Mouse (Mus musculus) Patski (cell line): ENCODE data around the gene Mc1r. TPM values are rescaled to one million over a fixed set of nuclear protein-coding genes. Genes with fewer than 3 reads are reported as not detected.
"Not testable (repeated sequence)": the region's sequence is repeated elsewhere in the genome, so short reads cannot be mapped to it uniquely, and the experiment has no call there.

Experiments used
- ATAC-seq: fragments of 100-300 bp; one replicate; pipeline ENCODE4 v1.8.0; 2021
- CTCF ChIA-PET: fragments of 350-600 bp; sonication (Branson Sonifier 250); formaldehyde crosslinking; loops from one replicate; lab custom pipeline; 2022; ENCODE audit warnings: inconsistent platforms; lab: Charles Lee
- POLR2A ChIA-PET: fragments of 350-600 bp; sonication (Branson Sonifier 250); formaldehyde crosslinking; loops from one replicate; lab custom pipeline; 2022; ENCODE audit warnings: antibody characterized with exemption, inconsistent platforms; lab: Charles Lee
- DNase-seq: peaks from one replicate; pipeline ENCODE4 v3.0.0-alpha.2; 2011; ENCODE audit warnings: low read depth, low spot score
- H3K27me3 ChIP-seq: fragments of 371-371 bp; one replicate; pipeline ENCODE4 v1.5.1; 2021
- CTCF ChIP-seq: fragments of 100-300 bp; IDR thresholded peaks from one replicate; pipeline ENCODE4 v1.5.1; 2021
- in situ Hi-C: fragments of 300-500 bp; cut with MboI; formaldehyde crosslinking; loops from 3 replicates; pipeline ENCODE4 v1.11.1; 2018; ENCODE audit warnings: low pct_unique_long_range_greater_than_20kb, mixed read lengths
- polyA plus RNA-seq: library from polyadenylated mRNA; unstranded; gene quantifications from one replicate; pipeline ENCODE4 v1.2.3, GENCODE M21; 2021

The Mc1r gene
- polyA plus RNA-seq, 1 experiment from 2014 or later: 0.05 TPM

DNA sequence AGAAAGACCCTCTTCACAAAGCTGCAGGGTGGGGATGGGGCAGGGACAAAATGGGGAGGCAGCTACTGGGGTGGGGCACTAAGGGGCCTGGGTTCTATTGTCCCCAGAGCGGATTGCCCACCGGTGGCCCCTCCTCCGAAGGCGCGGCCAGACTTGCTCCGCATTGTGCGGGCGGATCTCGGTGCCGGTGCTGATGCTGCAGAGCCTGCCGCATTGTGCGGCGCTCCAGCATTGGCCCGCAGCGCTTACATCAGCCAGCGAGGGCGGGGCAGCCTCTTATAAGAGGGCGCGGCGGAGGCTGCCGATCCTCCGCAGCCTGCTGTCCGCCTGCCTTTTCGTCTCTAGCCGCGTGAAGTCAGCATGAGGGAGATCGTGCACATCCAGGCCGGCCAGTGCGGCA, 4.3 kb downstream of the Mc1r start, which contains the start of gene Tubb3:
TSS of gene Tubb3 (plus strand) at position 179 of the 400 bp plus-strand sequence.
- TF ChIP-seq CTCF: no peak
- DNase-seq (no peak), ATAC-seq (no peak)
- in situ Hi-C loops: no loop called here
- no peaks in the 10 kb centered on the region for H3K27me3 ChIP-seq
- CTCF ChIA-PET: interaction anchor here (2.3 kb wide), 1 partner anchor 32 kb away, joined by 6 read pairs; no protein-coding TSS in a partner anchor
- POLR2A ChIA-PET: no interaction called here

DNA sequence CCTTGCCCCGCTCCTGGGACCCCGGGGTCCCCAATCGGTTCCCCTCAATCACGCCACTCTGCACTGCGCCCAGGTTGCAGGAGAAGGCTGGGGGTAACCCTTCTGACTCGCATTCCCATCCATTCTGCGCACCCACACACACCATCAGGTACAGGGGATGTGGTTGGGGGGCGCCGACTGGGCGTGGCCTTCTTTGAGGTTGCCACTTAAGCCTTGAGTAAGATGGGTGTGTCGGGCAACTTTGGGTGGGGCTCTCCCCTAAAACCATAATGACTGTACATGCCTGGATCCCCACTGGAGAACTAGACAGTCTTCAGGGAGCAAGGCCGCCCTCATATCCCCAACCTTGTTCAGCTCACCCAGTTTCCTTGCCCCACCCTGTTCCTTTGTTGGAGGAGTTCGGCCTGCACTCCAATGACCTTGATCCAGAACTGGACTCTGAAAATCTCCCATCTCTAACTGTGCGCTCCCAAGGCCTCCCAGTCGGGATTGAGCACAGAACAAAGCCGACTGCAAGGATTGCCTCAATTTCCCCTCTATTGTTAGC, 4.9 kb downstream of the Mc1r start:
- DNase-seq (no peak), ATAC-seq (no peak)
- ChIA-PET CTCF (no interaction called here), POLR2A (no interaction called here)
- no peak for TF ChIP-seq CTCF
- H3K27me3 ChIP-seq: no peaks in the 10 kb centered on the region
- in situ Hi-C loops: no loop called here

DNA sequence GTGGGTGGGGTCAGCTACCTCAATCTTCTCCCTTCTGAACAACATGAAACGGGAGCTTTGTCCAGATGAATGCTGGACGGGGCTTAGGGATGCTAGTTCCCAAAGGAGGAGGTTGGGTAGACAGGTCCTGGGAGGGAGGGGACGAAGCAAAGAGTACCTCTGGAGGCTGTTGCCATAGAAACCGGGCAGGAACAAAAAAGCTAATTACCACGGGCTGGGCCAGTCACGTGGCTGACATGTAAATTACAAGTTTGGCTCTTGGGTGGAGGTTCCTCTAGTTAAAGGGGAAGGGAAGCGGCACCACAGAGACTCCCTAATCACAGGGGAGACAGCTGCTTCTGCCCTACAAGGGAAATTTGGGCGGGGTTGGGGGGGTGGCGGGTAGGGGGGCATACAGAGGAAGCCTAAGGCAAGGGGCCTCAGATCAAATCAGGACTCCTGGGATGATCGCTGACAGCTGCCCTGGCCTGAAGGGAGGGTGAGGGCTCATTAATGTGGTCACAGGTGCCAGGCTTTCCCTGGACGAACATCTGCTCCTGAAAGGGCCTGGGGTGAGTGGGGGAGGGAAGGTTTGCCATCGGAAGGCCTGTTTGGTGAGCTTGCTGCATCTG, 5.8 kb downstream of the Mc1r start:
- POLR2A ChIA-PET: no interaction called here
- H3K27me3 ChIP-seq: no peaks in the 10 kb centered on the region

DNA sequence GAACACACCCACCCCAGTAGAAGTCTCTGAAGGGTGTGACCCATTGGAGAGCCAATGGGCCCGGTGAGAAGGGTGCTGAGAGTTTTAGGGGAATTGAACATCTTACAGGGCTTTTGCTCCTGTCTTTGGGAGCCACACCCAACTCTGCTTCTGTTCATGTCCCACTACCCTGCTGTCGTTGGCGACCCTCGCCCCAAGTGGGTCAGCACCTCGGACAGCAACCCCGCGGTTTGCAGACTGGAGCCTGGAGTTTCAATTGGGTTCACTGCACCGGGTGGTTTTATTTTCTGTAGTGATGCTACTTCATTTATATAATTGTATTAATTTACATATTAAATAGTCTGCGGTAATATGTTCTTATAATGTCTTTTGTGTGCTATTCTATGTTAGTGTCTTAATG, 7.3 kb downstream of the Mc1r start:
- ATAC-seq (no peak), DNase-seq (no peak)
- POLR2A ChIA-PET: no interaction called here

More for the DNA sequence above, 5.8 kb downstream of the Mc1r start:
- no peak for ATAC-seq
- CTCF ChIA-PET: no interaction called here
- DNase-seq: no peak
- in situ Hi-C loops: no loop called here
- no peak for TF ChIP-seq CTCF

DNA sequence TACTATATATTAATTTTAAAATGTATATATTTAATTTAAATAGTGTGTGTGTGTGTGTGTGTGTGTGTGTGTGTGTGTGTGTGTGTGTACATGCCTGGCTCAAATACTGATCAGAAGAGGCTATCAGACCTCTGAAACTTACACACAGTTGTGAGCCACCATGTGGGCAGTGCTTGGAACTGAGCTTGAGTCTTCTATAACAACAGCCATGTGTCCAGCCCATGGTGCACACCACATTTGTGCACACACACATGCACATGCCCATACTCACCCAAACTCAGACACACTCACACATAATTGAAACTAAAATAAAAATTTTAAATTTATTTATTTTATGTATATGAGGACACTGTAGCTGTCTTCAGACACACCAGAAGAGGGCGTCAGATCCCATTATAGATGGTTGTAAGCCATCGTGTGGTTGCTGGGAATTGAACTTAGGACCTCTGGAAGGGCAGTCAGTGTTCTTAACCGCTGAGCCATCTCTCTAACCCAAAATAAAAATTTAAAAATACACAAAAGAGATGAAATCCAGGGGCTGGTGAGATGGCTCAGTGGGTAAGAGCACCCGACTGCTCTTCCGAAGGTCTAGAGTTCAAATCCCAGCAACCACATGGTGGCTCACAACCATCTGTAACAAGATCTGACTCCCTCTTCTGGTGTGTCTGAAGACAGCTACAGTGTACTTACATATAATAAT, 8.2 kb downstream of the Mc1r start:
- ATAC-seq, CTCF ChIA-PET, DNase-seq, in situ Hi-C loops, POLR2A ChIA-PET, H3K27me3 ChIP-seq: not testable (repeated sequence)

More for the DNA sequence above, 7.3 kb downstream of the Mc1r start:
- in situ Hi-C loops: no loop called here
- TF ChIP-seq CTCF: no peak
- CTCF ChIA-PET: no interaction called here
- H3K27me3 ChIP-seq: no peaks in the 10 kb centered on the region

DNA sequence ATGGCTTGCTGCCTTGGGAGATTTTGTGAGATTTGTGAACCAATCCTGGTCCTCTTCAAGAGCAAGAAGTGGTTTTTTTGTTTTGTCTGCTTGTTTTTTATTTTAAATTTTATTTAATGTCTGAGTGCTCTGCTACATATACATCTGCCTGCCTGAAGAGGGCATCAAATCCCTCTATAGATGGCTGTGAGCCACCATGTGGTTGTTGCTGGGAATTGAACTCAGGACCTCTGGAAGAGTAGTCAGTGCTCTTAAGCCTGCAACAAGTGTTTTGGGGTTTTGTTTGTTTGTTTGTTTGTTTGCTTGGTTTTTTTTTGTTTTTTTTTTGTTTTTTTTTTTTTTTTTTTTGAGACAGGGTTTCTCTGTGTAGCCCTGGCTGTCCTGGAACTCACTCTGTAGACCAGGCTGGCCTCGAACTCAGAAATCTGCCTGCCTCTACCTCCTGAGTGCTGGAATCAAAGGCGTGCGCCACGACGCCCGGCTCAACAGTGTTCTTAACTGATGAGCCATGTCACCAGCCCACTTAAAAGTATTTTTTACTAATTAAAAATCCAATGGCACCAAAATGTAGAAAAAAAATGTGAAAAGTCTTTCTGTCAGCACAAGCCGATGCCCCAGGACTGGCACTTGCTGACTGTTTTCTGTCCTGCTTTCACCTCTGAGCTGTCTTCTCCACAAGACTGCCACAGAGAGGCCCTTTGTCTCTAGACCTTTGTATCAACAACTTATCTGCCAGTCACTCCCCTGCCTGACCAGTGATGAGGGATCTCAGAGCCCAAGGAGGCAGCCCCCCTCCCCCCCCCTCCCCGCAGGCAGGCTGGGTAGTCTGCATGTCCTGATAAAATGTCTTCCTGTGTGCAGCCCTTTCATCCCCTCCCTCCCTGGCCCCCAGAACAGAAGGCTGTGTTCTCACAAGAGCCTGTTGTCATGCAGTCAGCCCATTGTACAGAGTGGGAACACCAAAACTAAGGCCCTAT, 9.3 kb downstream of the Mc1r start:
- in situ Hi-C loops: no loop called here
- POLR2A ChIA-PET: no interaction called here
- CTCF ChIA-PET: no interaction called here
- no peak for ATAC-seq
- H3K27me3 ChIP-seq: no peaks in the 10 kb centered on the region
- no peak for TF ChIP-seq CTCF
- DNase-seq: no peak

DNA sequence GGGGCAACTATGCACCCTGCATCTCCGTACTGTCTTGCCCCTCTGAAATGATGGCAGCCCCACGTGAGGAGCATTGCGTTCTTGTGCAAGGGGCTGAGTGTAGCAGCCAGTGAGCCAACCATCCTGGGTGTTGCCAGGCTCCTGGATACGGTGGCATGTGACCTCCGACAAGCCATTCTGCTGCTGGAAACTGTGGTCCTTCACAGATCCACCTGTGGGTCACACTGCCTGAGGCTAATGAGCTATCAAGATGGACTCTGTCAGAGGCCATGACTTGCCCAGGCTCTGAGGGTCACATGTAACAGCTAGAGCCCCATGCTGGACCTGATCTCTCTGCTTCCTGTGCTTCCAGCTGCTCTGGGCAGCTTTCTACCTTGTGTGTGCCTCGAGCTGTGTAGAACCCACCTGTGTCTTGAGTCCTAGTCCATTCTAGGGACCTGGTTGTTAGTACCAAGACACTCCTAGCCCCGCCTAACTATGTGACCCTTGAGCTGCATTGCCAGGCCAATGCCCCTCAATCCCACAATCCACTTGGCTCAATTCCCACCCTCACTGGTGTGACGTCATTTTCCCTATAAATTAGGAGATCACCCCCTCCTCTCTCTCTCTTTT, 10.1 kb downstream of the Mc1r start:
- CTCF ChIA-PET: no interaction called here
- no peaks in the 10 kb centered on the region for H3K27me3 ChIP-seq
- ATAC-seq (no peak), DNase-seq (no peak)
- POLR2A ChIA-PET: no interaction called here
- in situ Hi-C loops: no loop called here
- no peak for TF ChIP-seq CTCF

DNA sequence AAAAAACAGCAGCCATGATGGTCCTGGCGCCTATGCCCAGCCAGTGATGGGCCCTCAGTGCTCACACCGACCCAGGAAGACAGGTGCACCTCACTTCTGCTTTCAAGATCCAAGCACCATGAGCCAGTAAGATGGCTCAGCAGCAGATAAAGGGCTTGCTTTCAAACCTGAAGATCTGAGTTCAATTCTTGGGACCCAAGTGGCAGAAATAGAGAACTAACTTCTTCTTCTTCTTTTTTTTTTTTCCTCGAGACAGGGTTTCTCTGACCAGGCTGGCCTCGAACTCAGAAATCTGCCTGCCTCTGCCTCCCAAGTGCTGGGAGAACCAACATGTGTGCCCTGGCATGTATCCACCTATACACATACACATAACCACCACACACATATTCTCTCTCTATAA, 12.8 kb downstream of the Mc1r start:
- no peak for TF ChIP-seq CTCF
- H3K27me3 ChIP-seq: no peaks in the 10 kb centered on the region
- in situ Hi-C loops: no loop called here
- ChIA-PET POLR2A (no interaction called here), CTCF (no interaction called here)
- ATAC-seq (no peak), DNase-seq (no peak)

DNA sequence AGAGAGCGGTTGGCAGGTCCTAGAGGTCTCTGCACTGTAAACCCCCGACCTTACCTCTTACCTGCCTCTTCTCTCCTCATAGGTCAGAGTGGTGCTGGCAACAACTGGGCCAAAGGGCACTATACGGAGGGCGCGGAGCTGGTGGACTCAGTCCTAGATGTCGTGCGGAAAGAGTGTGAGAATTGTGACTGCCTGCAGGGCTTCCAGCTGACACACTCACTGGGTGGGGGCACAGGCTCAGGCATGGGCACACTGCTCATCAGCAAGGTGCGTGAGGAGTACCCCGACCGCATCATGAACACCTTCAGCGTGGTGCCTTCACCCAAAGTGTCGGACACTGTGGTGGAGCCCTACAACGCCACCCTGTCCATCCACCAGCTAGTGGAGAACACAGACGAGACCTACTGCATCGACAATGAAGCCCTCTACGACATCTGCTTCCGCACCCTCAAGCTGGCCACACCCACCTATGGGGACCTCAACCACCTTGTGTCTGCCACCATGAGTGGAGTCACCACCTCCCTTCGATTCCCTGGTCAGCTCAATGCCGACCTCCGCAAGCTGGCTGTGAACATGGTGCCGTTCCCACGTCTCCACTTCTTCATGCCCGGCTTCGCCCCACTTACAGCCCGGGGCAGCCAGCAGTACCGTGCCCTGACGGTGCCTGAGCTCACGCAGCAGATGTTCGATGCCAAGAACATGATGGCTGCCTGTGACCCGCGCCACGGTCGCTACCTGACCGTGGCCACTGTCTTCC, 13.8 kb downstream of the Mc1r start:
- H3K27me3 ChIP-seq: peaks cover 2% of the 10 kb centered on the region
- no peak for DNase-seq
- in situ Hi-C loops: no loop called here
- CTCF ChIA-PET: no interaction called here
- ATAC-seq: no peak
- no peak for TF ChIP-seq CTCF
- POLR2A ChIA-PET: interaction anchor here (1.2 kb wide), 1 partner anchor 15 kb away, joined by 6 read pairs; no protein-coding TSS in a partner anchor
